Mouse (Mus musculus) erythroid progenitor cell, adult 5-6 weeks (primary cell): Measurements from ENCODE around the gene Creb3l4. TPM values are rescaled to one million over a fixed set of nuclear protein-coding genes. Genes with fewer than 3 reads are reported as not detected.
A peak's percentile ranks its signal among the peaks of the same experiment; 100 is the strongest.
"Not testable (repeated sequence)": the region's sequence is repeated elsewhere in the genome, so short reads cannot be mapped to it uniquely, and the experiment has no call there.

ENCODE experiments used
- ATAC-seq: replicated peaks from 2 replicates; pipeline ENCODE4 v1.8.0; 2016; ENCODE audit warnings: moderate number of reproducible peaks, mild to moderate bottlenecking, moderate TSS enrichment, inconsistent platforms; ENCODE audit not compliant: poor library complexity, low FRiP score, severe bottlenecking
- total RNA-seq, 2 experiments: library from RNA; stranded (forward) in 1 of 2; stranded (reverse) in 1 of 2; fragments of 150-400 nt in 1 of 2; fragments of 186-747, 209-891 nt in 1 of 2; gene quantifications; 2 replicates each; pipeline versions ENCODE4 v1.2.3 to v1.2.4; 2015 to 2017; ENCODE audit warnings: low replicate concordance in 2 of 2

The Creb3l4 gene
- total RNA-seq (2015; ENCODE audit: low replicate concordance) (not detected in 2 replicates), total RNA-seq (2017; ENCODE audit: low replicate concordance) (not detected in 2 replicates)

- ATAC-seq, result no peak
These were observed at the start of gene Creb3l4 for GRCm38 (mm10) chr3:90242984-90243775. Gene Creb3l4 (minus strand): TSS chr3:90243512.

DNA sequence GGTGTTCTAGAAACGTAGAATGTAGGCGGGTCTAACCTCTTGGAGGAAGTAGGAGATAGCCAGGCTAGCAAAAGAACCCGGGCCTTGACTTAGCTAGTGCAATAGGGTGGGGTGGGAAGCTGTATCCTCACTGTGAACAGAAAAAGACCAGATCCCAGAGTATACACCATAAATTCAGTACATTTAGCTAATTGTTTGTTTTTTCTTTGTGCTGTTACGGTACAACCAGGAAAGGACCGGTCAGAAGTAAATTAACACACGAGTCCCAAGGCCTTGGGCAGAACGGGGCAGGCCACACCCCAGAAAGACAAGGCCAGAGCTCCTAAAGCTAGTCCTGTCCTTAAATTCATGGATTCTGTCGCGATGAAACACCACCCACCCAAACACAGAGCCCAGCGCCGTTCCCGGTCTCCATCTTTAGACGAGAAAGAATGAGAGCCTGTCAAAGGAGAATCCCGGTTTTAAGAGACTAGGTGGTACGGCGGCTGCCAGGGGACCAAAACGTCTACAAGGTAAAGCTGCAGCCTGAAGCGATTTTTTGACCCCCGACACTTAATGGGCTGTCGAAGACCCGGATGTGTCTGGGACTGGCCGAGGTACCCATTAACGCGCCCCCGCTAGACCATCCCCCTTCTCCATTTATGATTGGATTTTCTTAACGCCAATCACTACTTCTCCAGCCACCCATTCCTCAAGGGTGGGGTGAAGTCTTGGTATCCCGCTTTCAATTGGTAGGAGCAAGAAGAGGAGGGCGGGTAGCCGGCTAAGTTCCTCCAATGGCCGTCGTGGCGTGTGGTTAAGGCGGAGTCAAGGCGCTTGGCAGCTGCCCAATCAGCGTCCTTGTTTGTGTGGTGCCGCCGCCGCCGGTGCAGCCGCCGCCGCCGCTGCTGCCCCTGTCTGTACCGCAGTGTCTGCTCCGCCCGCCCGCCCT is 49.3 kb upstream of the Creb3l4 start, which contains the start of gene Gatad2b:
Gene Gatad2b, plus strand, starts transcription at position 834 of the 931 bp plus-strand sequence.
- ATAC-seq, result peak; percentile 96

DNA sequence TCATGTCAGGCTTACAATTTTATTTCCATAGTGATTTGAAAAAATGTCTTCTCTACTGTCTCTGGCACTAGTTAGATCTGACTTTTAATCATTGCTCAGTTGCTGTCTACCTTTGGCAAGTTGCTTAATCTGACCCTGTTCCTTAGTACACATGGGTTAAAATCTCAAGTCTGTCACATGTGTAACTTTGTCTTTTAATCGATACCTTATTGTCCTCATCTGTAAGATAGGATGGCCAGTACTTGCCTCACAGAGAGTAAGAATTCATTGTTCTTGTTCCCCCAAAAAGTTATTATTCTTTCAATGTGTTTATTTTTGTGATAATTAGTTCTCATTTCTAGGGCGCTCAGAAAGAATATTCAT is 48.7 kb upstream of the Creb3l4 start:
- no peak for ATAC-seq

- ATAC-seq, result no peak
These were observed 47.3 kb upstream of the Creb3l4 start for GRCm38 (mm10) chr3:90290602-90291001.

DNA sequence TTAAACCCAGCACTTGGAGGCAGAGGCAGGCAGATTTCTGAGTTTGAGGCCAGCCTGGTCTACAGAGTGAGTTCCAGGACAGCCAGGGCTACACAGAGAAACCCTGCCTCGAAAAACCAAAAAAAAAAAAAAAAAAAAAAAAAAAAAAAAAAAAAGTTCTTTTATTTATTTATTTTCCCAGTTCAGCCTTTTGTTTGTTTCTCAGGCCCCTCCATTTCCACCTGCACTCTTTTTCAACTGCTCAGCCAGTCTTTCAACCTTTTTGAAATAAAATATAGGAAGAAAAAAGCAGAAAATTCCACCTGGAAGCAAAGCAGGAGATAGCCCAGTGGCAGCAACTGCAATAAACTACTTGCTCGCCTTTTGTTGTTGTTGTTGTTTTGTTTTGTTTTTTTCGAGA is 46.1 kb upstream of the Creb3l4 start:
- ATAC-seq, result not testable (repeated sequence)

GRCm38 (mm10) chr3:90284150-90284549 is 40.8 kb upstream of the Creb3l4 start:
- ATAC-seq, result no peak

- no peak for ATAC-seq
These were observed 37.4 kb upstream of the Creb3l4 start for GRCm38 (mm10) chr3:90280708-90281107.

DNA sequence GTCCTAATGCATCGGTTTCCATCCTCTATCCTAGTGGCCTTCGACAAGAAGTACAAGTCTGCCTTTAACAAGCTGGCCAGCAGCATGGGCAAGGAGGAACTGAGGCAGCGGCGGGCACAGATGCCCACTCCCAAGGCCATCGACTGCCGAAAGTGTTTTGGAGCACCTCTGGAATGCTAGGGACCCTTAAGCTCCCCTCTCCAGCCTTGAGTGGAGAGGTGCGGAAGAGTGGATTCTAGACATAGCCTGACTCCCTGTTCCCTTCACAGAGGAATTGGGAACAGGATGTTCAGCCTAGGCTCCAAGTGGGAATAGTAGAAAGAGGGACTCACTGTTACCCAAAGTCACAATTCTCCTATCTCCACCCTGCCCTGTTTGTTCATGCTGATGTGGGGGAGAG is 36.4 kb upstream of the Creb3l4 start:
- no peak for ATAC-seq

DNA sequence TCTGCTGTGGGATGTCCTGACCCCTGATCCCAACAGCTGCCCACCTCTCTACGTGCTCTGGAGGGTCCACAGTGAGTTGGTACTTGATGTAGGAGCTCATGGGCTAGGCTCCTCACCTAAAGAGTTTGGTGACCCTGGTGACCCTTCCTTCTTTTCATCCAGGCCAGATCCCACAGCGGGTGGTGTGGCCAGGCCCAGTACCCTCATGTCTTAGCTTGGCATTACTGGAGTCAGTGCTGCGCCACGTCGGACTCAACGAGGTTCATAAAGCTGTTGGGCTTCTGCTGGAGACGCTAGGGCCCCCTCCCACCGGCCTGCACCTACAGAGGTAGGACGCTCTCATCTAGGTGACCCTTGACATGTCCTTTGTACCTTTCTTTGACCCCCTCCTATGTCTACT is 35.9 kb upstream of the Creb3l4 start:
- ATAC-seq, result no peak

DNA sequence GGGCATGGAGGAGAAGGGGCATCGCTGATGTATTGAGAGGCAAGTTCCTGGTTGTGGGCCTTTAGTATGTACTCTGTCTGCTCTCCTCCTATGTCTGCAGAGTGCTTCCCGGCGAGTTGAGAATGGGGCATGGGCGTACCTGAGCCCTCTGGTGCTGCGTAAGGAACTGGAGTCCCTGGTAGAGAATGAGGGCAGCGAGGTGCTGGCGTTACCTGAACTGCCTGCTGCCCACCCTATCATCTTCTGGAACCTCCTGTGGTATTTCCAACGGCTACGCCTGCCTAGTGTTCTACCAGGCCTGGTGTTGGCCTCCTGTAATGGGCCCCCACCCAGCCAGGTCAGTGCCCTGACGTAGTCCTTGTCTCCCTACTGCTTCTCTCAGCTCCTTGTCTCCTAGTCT is 34.9 kb upstream of the Creb3l4 start:
- no peak for ATAC-seq

GRCm38 (mm10) chr3:90277793-90278192 is 34.5 kb upstream of the Creb3l4 start:
- no peak for ATAC-seq

DNA sequence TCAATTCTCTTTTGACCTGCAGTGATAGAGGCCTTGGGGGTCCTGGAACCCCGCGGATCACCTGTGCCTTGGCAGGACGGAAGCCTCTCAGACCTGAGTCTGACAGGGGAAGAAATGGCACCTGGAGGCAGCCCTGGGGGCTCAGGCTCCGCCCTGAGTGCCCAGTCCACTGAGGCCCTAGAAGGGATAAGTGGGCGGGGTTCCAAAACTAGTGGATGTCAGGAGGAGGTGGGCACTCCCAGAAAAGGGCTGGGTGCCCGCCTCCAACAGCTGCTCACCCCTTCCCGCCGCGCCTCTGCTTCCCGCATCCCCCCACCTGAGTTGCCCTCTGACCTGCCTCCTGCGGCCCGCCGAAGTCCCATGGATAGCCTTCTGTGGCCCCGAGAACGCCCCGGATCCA is 33.5 kb upstream of the Creb3l4 start:
- ATAC-seq, result no peak

GRCm38 (mm10) chr3:90275286-90275685 is 32.0 kb upstream of the Creb3l4 start:
- no peak for ATAC-seq

DNA sequence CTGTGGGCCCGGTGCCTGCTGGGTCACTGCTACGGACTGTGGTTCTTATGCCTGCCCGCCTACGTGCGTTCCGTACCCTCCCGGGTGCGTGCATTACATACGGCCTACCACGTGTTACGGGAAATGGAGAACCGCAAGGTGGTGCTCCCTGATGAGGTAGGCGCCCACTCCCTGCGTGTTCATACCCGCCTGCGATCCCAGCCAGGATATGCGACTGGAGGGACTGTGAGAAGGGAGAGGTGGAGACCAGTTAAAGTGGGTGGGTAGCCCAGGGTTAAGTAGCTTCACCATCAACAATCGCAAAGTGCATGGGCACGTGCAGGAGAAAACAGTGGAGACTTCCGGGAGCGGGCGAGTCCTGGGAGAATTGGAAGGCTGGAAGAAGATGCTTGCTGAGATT is 30.5 kb upstream of the Creb3l4 start:
- ATAC-seq, result no peak

- ATAC-seq, result no peak
These were observed 28.9 kb upstream of the Creb3l4 start for GRCm38 (mm10) chr3:90272170-90272569.

- no peak for ATAC-seq
These were observed 27.5 kb upstream of the Creb3l4 start for GRCm38 (mm10) chr3:90270784-90271183.

GRCm38 (mm10) chr3:90268971-90269370 is 25.7 kb upstream of the Creb3l4 start:
- ATAC-seq, result no peak

GRCm38 (mm10) chr3:90268190-90268589 is 24.9 kb upstream of the Creb3l4 start:
- ATAC-seq, result no peak

- ATAC-seq, result no peak
These were observed 23.8 kb upstream of the Creb3l4 start for GRCm38 (mm10) chr3:90266901-90267775.
